22 mouse cellular contexts compared by ENCODE assay signal in genomic region chr14:100900221-100900620, GRCm38 (mm10).
"Had no signal": no experiment of that assay in that cellular context is flagged by ENCODE, and none has a peak within 500 bp of the region (broad histone marks: within the 10 kb centered on the region; RNA-seq: fewer than 3 reads in every experiment).

No protein-coding gene starts in this region.

- ATAC-seq: liver, embryonic 12.5 days had no signal

- H3K4me2 ChIP-seq: limb, embryonic 13.5 days; liver, embryonic 12.5 days; liver, embryonic 15.5 days; lung, embryonic 15.5 days; midbrain, embryonic 11.5 days; stomach, embryonic 15.5 days had no signal

- H3K4me1 ChIP-seq: liver, embryonic 12.5 days; liver, embryonic 15.5 days; lung, embryonic 15.5 days; megakaryocyte, embryonic 14.5 days; stomach, embryonic 15.5 days had no signal

- H3K36me3 ChIP-seq: limb, embryonic 13.5 days; liver, embryonic 12.5 days; liver, embryonic 15.5 days; lung, embryonic 15.5 days; stomach, embryonic 15.5 days had no signal

- H3K9me3 ChIP-seq: limb, embryonic 13.5 days; liver, embryonic 12.5 days; liver, embryonic 15.5 days; lung, embryonic 15.5 days; stomach, embryonic 15.5 days had no signal

- H3K9ac ChIP-seq: limb, embryonic 13.5 days; liver, embryonic 12.5 days; liver, embryonic 15.5 days; lung, embryonic 15.5 days; stomach, embryonic 15.5 days had no signal

- DNase-seq: kidney, adult 2 months; kidney, postnatal 25 days; layer of hippocampus, adult 9-11 months; liver; lung, adult 18-20 months; lung, postnatal 10 days; lung, postnatal 36 days; midbrain, embryonic 14.5 days; right cerebral cortex, postnatal 25 days; spleen, adult 18-20 months; thymus, postnatal 14 days; thymus, postnatal 4 days had no signal

- H3K27me3 ChIP-seq: limb, embryonic 13.5 days; liver, embryonic 12.5 days; liver, embryonic 15.5 days; lung, embryonic 15.5 days; megakaryocyte, embryonic 14.5 days; stomach, embryonic 15.5 days had no signal

- H3K4me3 ChIP-seq: layer of hippocampus, adult 2 months; left cerebral cortex, adult 2 months; limb, embryonic 13.5 days; liver, embryonic 12.5 days; liver, embryonic 15.5 days; lung, embryonic 15.5 days; megakaryocyte, embryonic 14.5 days; stomach, embryonic 15.5 days had no signal

- H3K27ac ChIP-seq: kidney, postnatal 0 days; layer of hippocampus, adult 2 months; left cerebral cortex, adult 2 months; limb, embryonic 13.5 days; liver, embryonic 12.5 days; liver, embryonic 15.5 days; lung, embryonic 15.5 days; stomach, embryonic 15.5 days had no signal
